Mouse (Mus musculus): ENCODE measurements around the gene Bmp6. TPM values are rescaled to one million over a fixed set of nuclear protein-coding genes. Genes with fewer than 3 reads are reported as not detected.

The Bmp6 gene
- polyA plus RNA-seq, 1 experiment from 2014 or later: 1.3 TPM

GRCm38 (mm10) chr13:38506936-38507335 is 162.0 kb downstream of the Bmp6 start:
- Histone ChIP-seq H3K9ac (replicated peaks; ENCODE audit: low read depth, low read length) (no peak overlapping the region), H3K27me3 (ENCODE audit: control insufficient read depth, insufficient read depth, low read length) (no peaks in the 10 kb centered on the region), H3K4me1 (ENCODE audit: control insufficient read depth, insufficient read depth, low read length) (no peaks in the 10 kb centered on the region), H3K36me3 (ENCODE audit: control insufficient read depth, insufficient read depth, low read length) (peaks cover 6% of the 10 kb centered on the region; the same call in 1 of the 2 replicates), H3K27ac (ENCODE audit: low read depth, low read length) (no peak overlapping the region), H3K9me3 (ENCODE audit: control insufficient read depth, low read length) (no peaks in the 10 kb centered on the region), H3K4me3 (ENCODE audit: low read depth, low read length) (no peak overlapping the region), H3K4me2 (ENCODE audit: low read depth, low read length) (no peak overlapping the region)
- 96% methylated on average over 10 of the region's 10 CpGs for WGBS
- no peak for ATAC-seq (ENCODE audit: low read depth)

GRCm38 (mm10) chr13:38509681-38510341 is 164.9 kb downstream of the Bmp6 start:
- Histone ChIP-seq H3K9me3 (ENCODE audit: control insufficient read depth, low read length) (no peaks in the 10 kb centered on the region), H3K36me3 (ENCODE audit: control insufficient read depth, insufficient read depth, low read length) (no peaks in the 10 kb centered on the region; the same call in 1 of the 2 replicates), H3K9ac (replicated peaks; ENCODE audit: low read depth, low read length) (no peak overlapping the region), H3K27ac (ENCODE audit: low read depth, low read length) (no peak overlapping the region), H3K27me3 (ENCODE audit: control insufficient read depth, insufficient read depth, low read length) (no peaks in the 10 kb centered on the region), H3K4me1 (ENCODE audit: control insufficient read depth, insufficient read depth, low read length) (no peaks in the 10 kb centered on the region), H3K4me2 (ENCODE audit: low read depth, low read length) (no peak overlapping the region), H3K4me3 (ENCODE audit: low read depth, low read length) (no peak overlapping the region)
- 86% methylated on average over 8 of the region's 8 CpGs for WGBS
- ATAC-seq (ENCODE audit: low read depth): no peak

GRCm38 (mm10) chr13:38511979-38512378 is 167.1 kb downstream of the Bmp6 start:
- H3K27me3 ChIP-seq (ENCODE audit: control insufficient read depth, insufficient read depth, low read length): no peaks in the 10 kb centered on the region
- H3K4me3 ChIP-seq (ENCODE audit: low read depth, low read length): no peak overlapping the region
- no peak overlapping the region for H3K4me2 ChIP-seq (ENCODE audit: low read depth, low read length)
- H3K9me3 ChIP-seq (ENCODE audit: control insufficient read depth, low read length): no peaks in the 10 kb centered on the region
- ATAC-seq (ENCODE audit: low read depth): no peak
- H3K27ac ChIP-seq (ENCODE audit: low read depth, low read length): no peak overlapping the region
- WGBS: 89% methylated on average over 10 of the region's 10 CpGs
- H3K9ac ChIP-seq (replicated peaks; ENCODE audit: low read depth, low read length): no peak overlapping the region
- H3K4me1 ChIP-seq (ENCODE audit: control insufficient read depth, insufficient read depth, low read length): no peaks in the 10 kb centered on the region
- H3K36me3 ChIP-seq (ENCODE audit: control insufficient read depth, insufficient read depth, low read length): no peaks in the 10 kb centered on the region; the same call in 1 of the 2 replicates

GRCm38 (mm10) chr13:38513921-38514320 is 169.0 kb downstream of the Bmp6 start:
- WGBS: 94% methylated on average over 7 of the region's 7 CpGs
- Histone ChIP-seq H3K9ac (replicated peaks; ENCODE audit: low read depth, low read length) (no peak overlapping the region), H3K4me3 (ENCODE audit: low read depth, low read length) (no peak overlapping the region), H3K9me3 (ENCODE audit: control insufficient read depth, low read length) (no peaks in the 10 kb centered on the region), H3K27me3 (ENCODE audit: control insufficient read depth, insufficient read depth, low read length) (no peaks in the 10 kb centered on the region), H3K36me3 (ENCODE audit: control insufficient read depth, insufficient read depth, low read length) (peaks cover 12% of the 10 kb centered on the region; the same call in 1 of the 2 replicates), H3K27ac (ENCODE audit: low read depth, low read length) (no peak overlapping the region), H3K4me2 (ENCODE audit: low read depth, low read length) (no peak overlapping the region), H3K4me1 (ENCODE audit: control insufficient read depth, insufficient read depth, low read length) (no peaks in the 10 kb centered on the region)
- no peak for ATAC-seq (ENCODE audit: low read depth)

GRCm38 (mm10) chr13:38515431-38515830 is 170.5 kb downstream of the Bmp6 start:
- H3K9ac ChIP-seq (replicated peaks; ENCODE audit: low read depth, low read length): no peak overlapping the region
- H3K4me1 ChIP-seq (ENCODE audit: control insufficient read depth, insufficient read depth, low read length): no peaks in the 10 kb centered on the region
- no peak for ATAC-seq (ENCODE audit: low read depth)
- H3K9me3 ChIP-seq (ENCODE audit: control insufficient read depth, low read length): no peaks in the 10 kb centered on the region
- H3K4me3 ChIP-seq (ENCODE audit: low read depth, low read length): no peak overlapping the region
- H3K4me2 ChIP-seq (ENCODE audit: low read depth, low read length): no peak overlapping the region
- H3K27ac ChIP-seq (ENCODE audit: low read depth, low read length): no peak overlapping the region
- no peaks in the 10 kb centered on the region for H3K27me3 ChIP-seq (ENCODE audit: control insufficient read depth, insufficient read depth, low read length)
- 92% methylated on average over 2 of the region's 2 CpGs for WGBS
- peaks cover 19% of the 10 kb centered on the region; the same call in 1 of the 2 replicates for H3K36me3 ChIP-seq (ENCODE audit: control insufficient read depth, insufficient read depth, low read length)

- no peaks in the 10 kb centered on the region for H3K27me3 ChIP-seq (ENCODE audit: control insufficient read depth, insufficient read depth, low read length)
- no peak overlapping the region for H3K4me3 ChIP-seq (ENCODE audit: low read depth, low read length)
- H3K9ac ChIP-seq (replicated peaks; ENCODE audit: low read depth, low read length): no peak overlapping the region
- no peaks in the 10 kb centered on the region for H3K9me3 ChIP-seq (ENCODE audit: control insufficient read depth, low read length)
- no peak overlapping the region for H3K4me2 ChIP-seq (ENCODE audit: low read depth, low read length)
- no peak for ATAC-seq (ENCODE audit: low read depth)
- no peaks in the 10 kb centered on the region for H3K4me1 ChIP-seq (ENCODE audit: control insufficient read depth, insufficient read depth, low read length)
- WGBS: 91% methylated on average over 3 of the region's 3 CpGs
- peaks cover 20% of the 10 kb centered on the region; the same call in 1 of the 2 replicates for H3K36me3 ChIP-seq (ENCODE audit: control insufficient read depth, insufficient read depth, low read length)
- H3K27ac ChIP-seq (ENCODE audit: low read depth, low read length): no peak overlapping the region
Measured at GRCm38 (mm10) chr13:38515845-38516244, 170.9 kb downstream of the Bmp6 start.

- no peak for ATAC-seq (ENCODE audit: low read depth)
- Histone ChIP-seq H3K36me3 (ENCODE audit: control insufficient read depth, insufficient read depth, low read length) (peaks cover 20% of the 10 kb centered on the region; the same call in 1 of the 2 replicates), H3K27me3 (ENCODE audit: control insufficient read depth, insufficient read depth, low read length) (no peaks in the 10 kb centered on the region), H3K4me2 (ENCODE audit: low read depth, low read length) (no peak overlapping the region), H3K9ac (replicated peaks; ENCODE audit: low read depth, low read length) (no peak overlapping the region), H3K4me3 (ENCODE audit: low read depth, low read length) (no peak overlapping the region), H3K4me1 (ENCODE audit: control insufficient read depth, insufficient read depth, low read length) (no peaks in the 10 kb centered on the region), H3K9me3 (ENCODE audit: control insufficient read depth, low read length) (no peaks in the 10 kb centered on the region), H3K27ac (ENCODE audit: low read depth, low read length) (no peak overlapping the region)
- WGBS: 96% methylated on average over 11 of the region's 11 CpGs
Measured at GRCm38 (mm10) chr13:38516582-38516981, 171.7 kb downstream of the Bmp6 start.

- Histone ChIP-seq H3K4me1 (ENCODE audit: control insufficient read depth, insufficient read depth, low read length) (no peaks in the 10 kb centered on the region; the same call in 1 of the 2 replicates), H3K9ac (replicated peaks; ENCODE audit: low read depth, low read length) (no peak overlapping the region), H3K9me3 (ENCODE audit: control insufficient read depth, low read length) (no peaks in the 10 kb centered on the region), H3K36me3 (ENCODE audit: control insufficient read depth, insufficient read depth, low read length) (peaks cover 26% of the 10 kb centered on the region), H3K27ac (ENCODE audit: low read depth, low read length) (no peak overlapping the region), H3K4me2 (ENCODE audit: low read depth, low read length) (no peak overlapping the region), H3K27me3 (ENCODE audit: control insufficient read depth, insufficient read depth, low read length) (no peaks in the 10 kb centered on the region), H3K4me3 (ENCODE audit: low read depth, low read length) (no peak overlapping the region)
- WGBS: 96% methylated on average over 11 of the region's 11 CpGs
- no peak for ATAC-seq (ENCODE audit: low read depth)
Measured at GRCm38 (mm10) chr13:38520299-38520698, 175.4 kb downstream of the Bmp6 start.

- Histone ChIP-seq H3K36me3 (ENCODE audit: control insufficient read depth, insufficient read depth, low read length) (peaks cover 26% of the 10 kb centered on the region), H3K4me1 (ENCODE audit: control insufficient read depth, insufficient read depth, low read length) (peaks cover 9% of the 10 kb centered on the region), H3K4me2 (ENCODE audit: low read depth, low read length) (no peak overlapping the region), H3K27ac (ENCODE audit: low read depth, low read length) (no peak overlapping the region), H3K9ac (replicated peaks; ENCODE audit: low read depth, low read length) (no peak overlapping the region), H3K4me3 (ENCODE audit: low read depth, low read length) (no peak overlapping the region), H3K9me3 (ENCODE audit: control insufficient read depth, low read length) (no peaks in the 10 kb centered on the region), H3K27me3 (ENCODE audit: control insufficient read depth, insufficient read depth, low read length) (no peaks in the 10 kb centered on the region)
- ATAC-seq (ENCODE audit: low read depth): no peak
- 84% methylated on average over 4 of the region's 4 CpGs for WGBS
Measured at GRCm38 (mm10) chr13:38522056-38522654, 177.2 kb downstream of the Bmp6 start.
